Mouse (Mus musculus) forebrain, postnatal 0 days (tissue): ENCODE data around the gene Zmynd15. TPM values are rescaled to one million over a fixed set of nuclear protein-coding genes. Genes with fewer than 3 reads are reported as not detected.

ENCODE experiments used
- ATAC-seq: fragments of 200-750 bp; cut with Nextera tagmentation; 2 replicates; pipeline ENCODE4 v1.8.0; 2017; ENCODE audit warnings: mild to moderate bottlenecking, moderate library complexity
- DNase-seq: peaks from one replicate; pipeline ENCODE4 v3.0.0-alpha.2; 2015
- H3K27ac ChIP-seq: fragments of 300-500 bp; sonication (generic); 2 replicates; pipeline ENCODE4 v1.5.1; 2014; ENCODE audit warnings: low read depth, mild to moderate bottlenecking, antibody characterized with exemption, low read length, moderate library complexity, mixed read lengths
- H3K27me3 ChIP-seq: fragments of 300-500 bp; sonication (generic); 2 replicates; pipeline ENCODE4 v1.6.1; 2014; ENCODE audit warnings: mild to moderate bottlenecking, low read length, mixed read lengths; ENCODE audit not compliant: insufficient read depth
- H3K36me3 ChIP-seq: fragments of 300-500 bp; sonication (generic); 2 replicates; pipeline ENCODE4 v1.6.1; 2014; ENCODE audit warnings: mild to moderate bottlenecking, moderate library complexity; ENCODE audit not compliant: insufficient read depth
- H3K4me1 ChIP-seq: fragments of 300-500 bp; sonication (generic); 2 replicates; pipeline ENCODE4 v1.6.1; 2014; ENCODE audit warnings: antibody characterized with exemption; ENCODE audit not compliant: insufficient read depth
- H3K4me2 ChIP-seq: fragments of 300-500 bp; sonication (generic); 2 replicates; pipeline ENCODE4 v1.6.1; 2014; ENCODE audit warnings: low read depth, mild to moderate bottlenecking, moderate library complexity
- H3K4me3 ChIP-seq: fragments of 300-500 bp; sonication (generic); 2 replicates; pipeline ENCODE4 v1.5.1; 2014; ENCODE audit warnings: low read depth, low read length, mixed read lengths
- H3K9ac ChIP-seq: fragments of 300-500 bp; sonication (generic); 2 replicates; pipeline ENCODE4 v1.6.1; 2014; ENCODE audit warnings: mild to moderate bottlenecking
- H3K9me3 ChIP-seq: fragments of 300-500 bp; sonication (generic); 2 replicates; pipeline ENCODE4 v1.6.1; 2016; ENCODE audit warnings: low read length
- CTCF ChIP-seq: sonication (generic); IDR thresholded peaks from 2 replicates; pipeline ENCODE4 v1.5.1; 2016; ENCODE audit warnings: antibody characterized with exemption, control low read depth, low read depth
- WGBS: fragments of 180-500 bp; shearing (Covaris S2); extraction: QIAGEN DNeasy Blood & Tissue Kit; methylation state at CpG from one replicate; pipeline ENCODE4 v1.1.7; 2014; 5-methylcytosine and 5-hydroxymethylcytosine counted together
- polyA plus RNA-seq: library from polyadenylated mRNA; unstranded; fragments of >200 nt; fragmentation: Nextera tagmentation; extraction: Ambion mirVana; gene quantifications from 2 replicates; pipeline ENCODE4 v1.2.1, GENCODE M21; 2015
- total RNA-seq: library from RNA; depleted of rRNA; stranded (reverse); fragments of >200 nt; gene quantifications from 2 replicates; pipeline ENCODE4 v1.2.3, GENCODE M21; 2014

Gene Zmynd15
- total and polyA plus RNA-seq, 2 experiments from 2014 or later, result 0.84 to 1.1 TPM

GRCm38 (mm10) chr11:70450926-70451325 is 8.3 kb upstream of the Zmynd15 start:
- Histone ChIP-seq H3K27me3 (no peaks in the 10 kb centered on the region), H3K9ac (no peak overlapping the region), H3K36me3 (no peaks in the 10 kb centered on the region), H3K9me3 (no peaks in the 10 kb centered on the region), H3K4me2 (no peak overlapping the region), H3K4me1 (peaks cover 9% of the 10 kb centered on the region; the same call in 1 of the 2 replicates), H3K4me3 (no peak overlapping the region), H3K27ac (no peak overlapping the region)
- TF ChIP-seq CTCF, result no peak
- ATAC-seq, result no peak
- WGBS, result 81% methylated on average over 2 of the region's 2 CpGs
- no peak for DNase-seq

- H3K4me1 ChIP-seq, result peaks cover 9% of the 10 kb centered on the region; the same call in 1 of the 2 replicates
- peak; percentile 94 for TF ChIP-seq CTCF
- peak within 1 kb of the TSS; percentile 73 for H3K9ac ChIP-seq
- H3K27ac ChIP-seq, result peak within 1 kb of the TSS; percentile 98
- H3K36me3 ChIP-seq, result no peaks in the 10 kb centered on the region
- DNase-seq (peak; percentile 96), ATAC-seq (peak; percentile 96)
- no peaks in the 10 kb centered on the region for H3K27me3 ChIP-seq
- peak within 1 kb of the TSS; percentile 60 for H3K4me2 ChIP-seq
- WGBS, result under 1% methylated on average over 46 of the region's 46 CpGs
- no peaks in the 10 kb centered on the region for H3K9me3 ChIP-seq
- H3K4me3 ChIP-seq, result peak within 1 kb of the TSS; percentile 83
Measured at GRCm38 (mm10) chr11:70451797-70452498, 7.3 kb upstream of the Zmynd15 start, which contains the start of gene Med11. Med11 (plus strand) TSS chr11:70451919.

DNA sequence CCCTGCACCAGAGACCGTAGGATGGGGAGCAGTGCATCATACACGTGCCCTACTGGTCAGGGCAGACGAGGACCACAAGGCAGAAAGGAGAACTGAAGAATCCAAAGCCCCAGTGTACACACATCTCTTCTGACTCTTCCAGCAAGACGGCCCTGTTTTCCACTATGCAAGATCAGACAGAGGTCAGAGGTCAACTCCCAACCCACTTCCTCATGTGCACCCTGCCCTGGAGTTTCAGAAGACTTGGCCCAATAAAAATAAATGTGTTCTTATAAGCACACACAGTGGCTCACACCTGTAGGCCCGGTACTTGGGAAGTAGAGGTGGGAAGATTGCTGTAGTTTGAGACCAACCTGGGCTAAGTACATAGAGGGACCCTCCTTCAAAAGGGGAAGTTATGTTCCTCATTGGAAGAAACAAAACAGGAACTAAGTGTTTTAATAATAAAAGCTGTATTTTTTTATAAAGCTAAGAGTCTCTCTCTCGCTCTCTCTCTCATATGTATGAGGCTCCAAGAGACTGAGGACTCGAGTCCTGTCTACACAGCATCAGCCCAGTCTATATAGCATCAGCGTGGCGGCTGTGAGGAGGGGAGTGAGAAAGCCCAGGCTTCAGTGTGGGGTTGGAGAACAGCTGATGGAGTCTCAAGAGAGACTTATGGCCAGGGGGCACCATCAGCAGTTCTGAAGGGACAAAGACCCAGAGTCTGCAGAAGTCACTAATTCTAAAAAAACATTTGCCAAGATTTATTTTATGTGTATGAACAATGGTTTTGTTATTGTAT is 5.8 kb upstream of the Zmynd15 start:
- H3K27me3 ChIP-seq, result peaks cover under 1% of the 10 kb centered on the region
- H3K4me1 ChIP-seq, result peaks cover 9% of the 10 kb centered on the region; the same call in 1 of the 2 replicates
- H3K27ac ChIP-seq, result no peak overlapping the region
- no peak for TF ChIP-seq CTCF
- no peak overlapping the region for H3K9ac ChIP-seq
- ATAC-seq, result no peak
- no peak for DNase-seq
- H3K9me3 ChIP-seq, result no peaks in the 10 kb centered on the region
- WGBS, result 92% methylated on average over 9 of the region's 9 CpGs
- no peaks in the 10 kb centered on the region for H3K36me3 ChIP-seq
- no peak overlapping the region for H3K4me3 ChIP-seq
- peak overlapping the region; percentile 60; the same call in 1 of the 2 replicates for H3K4me2 ChIP-seq

DNA sequence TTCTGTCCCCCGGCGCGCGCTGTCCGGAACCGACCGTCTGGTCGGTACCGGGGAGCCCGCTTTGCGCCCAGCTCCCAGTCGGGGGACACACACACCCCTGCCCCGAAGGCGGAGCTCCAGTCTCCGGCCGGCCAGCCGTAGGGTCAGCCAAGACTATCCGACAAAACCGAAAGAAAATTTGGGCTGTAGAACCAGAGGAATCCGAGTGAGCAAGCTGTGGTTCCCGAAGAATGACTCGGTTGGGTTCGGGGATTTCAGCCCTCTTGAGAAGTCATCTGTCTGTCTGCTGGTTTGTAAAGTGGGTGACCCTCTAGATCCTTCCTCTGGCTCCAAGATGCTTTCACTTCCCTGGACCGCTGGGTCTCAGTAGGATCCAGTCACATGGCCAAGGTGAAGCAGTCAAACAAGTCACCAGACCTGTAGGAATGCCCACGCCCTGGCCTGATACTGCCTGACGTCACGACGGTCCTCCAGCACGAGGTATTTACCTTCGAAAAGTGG is 418 bp downstream of the Zmynd15 start, which contains the start of gene Cxcl16:
TSS of gene Cxcl16 (minus strand) at position 384 of the 501 bp plus-strand sequence.
- ATAC-seq (no peak), DNase-seq (no peak)
- H3K4me2 ChIP-seq, result peak within 1 kb of the TSS; percentile 62
- peak within 1 kb of the TSS; percentile 38 for H3K4me3 ChIP-seq
- H3K27ac ChIP-seq, result no peak within 1 kb of the TSS
- H3K9ac ChIP-seq, result peak within 1 kb of the TSS; percentile 39; the same call in 1 of the 2 replicates
- no peaks in the 10 kb centered on the region for H3K9me3 ChIP-seq
- no peaks in the 10 kb centered on the region for H3K36me3 ChIP-seq
- no peaks in the 10 kb centered on the region for H3K4me1 ChIP-seq
- H3K27me3 ChIP-seq, result peaks cover 7% of the 10 kb centered on the region
- TF ChIP-seq CTCF, result no peak
- WGBS, result 6% methylated on average over 30 of the region's 30 CpGs

- no peak for ATAC-seq
- H3K36me3 ChIP-seq, result no peaks in the 10 kb centered on the region
- peaks cover 2% of the 10 kb centered on the region; the same call in 1 of the 2 replicates for H3K27me3 ChIP-seq
- no peaks in the 10 kb centered on the region for H3K9me3 ChIP-seq
- H3K9ac ChIP-seq, result no peak overlapping the region
- 82% methylated on average over 5 of the region's 5 CpGs for WGBS
- H3K4me1 ChIP-seq, result no peaks in the 10 kb centered on the region
- H3K4me2 ChIP-seq, result no peak overlapping the region
- DNase-seq, result no peak
- no peak overlapping the region for H3K4me3 ChIP-seq
- H3K27ac ChIP-seq, result no peak overlapping the region
- no peak for TF ChIP-seq CTCF
Measured at GRCm38 (mm10) chr11:70463970-70464369, 4.7 kb downstream of the Zmynd15 start.

GRCm38 (mm10) chr11:70465211-70465610 is 6.0 kb downstream of the Zmynd15 start:
- no peak for DNase-seq
- 22% methylated on average over 16 of the region's 16 CpGs for WGBS
- ATAC-seq, result no peak
- H3K4me3 ChIP-seq, result peak overlapping the region; percentile 18; the same call in 1 of the 2 replicates
- 0 out of 2 replicates have a peak overlapping the region, but pooled peaks have one; percentile 41 for H3K9ac ChIP-seq
- H3K36me3 ChIP-seq, result no peaks in the 10 kb centered on the region
- no peaks in the 10 kb centered on the region for H3K9me3 ChIP-seq
- no peak overlapping the region for H3K27ac ChIP-seq
- peak; percentile 11; the same call in 1 of the 2 replicates for TF ChIP-seq CTCF
- H3K4me2 ChIP-seq, result peak overlapping the region; percentile 54
- no peaks in the 10 kb centered on the region; the same call in 1 of the 2 replicates for H3K27me3 ChIP-seq
- H3K4me1 ChIP-seq, result no peaks in the 10 kb centered on the region
